Mouse (Mus musculus): Measurements from ENCODE around the gene Cchcr1. TPM values are rescaled to one million over a fixed set of nuclear protein-coding genes. Genes with fewer than 3 reads are reported as not detected.

Gene Cchcr1
- total and polyA plus RNA-seq, 3 experiments = 12.5 to 18.7 (median 13.3) TPM

DNA sequence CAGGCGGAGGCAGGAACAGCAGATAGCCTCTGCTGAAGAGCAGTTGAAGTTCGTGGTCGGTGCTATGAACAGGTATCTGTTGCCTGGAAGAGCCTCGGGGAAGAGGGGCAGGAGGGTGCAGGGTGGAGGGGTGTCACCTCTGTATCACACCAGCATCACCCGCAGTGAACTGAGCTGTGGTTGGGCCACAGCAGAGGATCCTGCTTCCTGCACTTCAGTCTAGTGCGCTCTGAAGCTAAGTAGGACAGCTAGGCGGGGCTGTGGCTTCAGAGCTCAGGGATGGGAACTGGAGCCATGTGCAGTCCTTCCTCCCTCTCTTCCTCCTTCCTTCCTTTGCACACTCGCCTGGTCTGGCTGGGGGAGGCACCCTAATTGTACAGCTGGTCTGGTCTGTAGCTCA, 9.7 kb downstream of the Cchcr1 start:
- Histone ChIP-seq H3K36me3 (replicated peaks) (peaks cover 91% of the 10 kb centered on the region), H3K4me3 (ENCODE audit: low read depth, low read length) (no peak overlapping the region), H3K4me1 (ENCODE audit: insufficient read depth, low read depth, low read length) (no peaks in the 10 kb centered on the region), H3K9me3 (replicated peaks) (no peaks in the 10 kb centered on the region), H3K27me3 (ENCODE audit: insufficient read depth, low read length) (no peaks in the 10 kb centered on the region)
- ATAC-seq (ENCODE audit: extremely low read depth, insufficient number of reproducible peaks, low FRiP score, poor library complexity, severe bottlenecking) = no peak
- TF ChIP-seq TAL1 (conservative IDR thresholded peaks at IDR 0.05; ENCODE audit: low read depth, low read length) (no peak), GATA2 (IDR thresholded peaks at IDR 0.05; ENCODE audit: borderline replicate concordance, low read depth, low read length) (no peak), GATA1 (IDR thresholded peaks at IDR 0.05; ENCODE audit: borderline replicate concordance, low read length) (no peak), POLR2AphosphoS5 (IDR thresholded peaks at IDR 0.05; ENCODE audit: insufficient replicate concordance, low read depth, low read length) (no peak), CTCF (IDR thresholded peaks at IDR 0.05; ENCODE audit: low read depth, low read length) (no peak)
- no peak for DNase-seq (ENCODE audit: low spot score)

DNA sequence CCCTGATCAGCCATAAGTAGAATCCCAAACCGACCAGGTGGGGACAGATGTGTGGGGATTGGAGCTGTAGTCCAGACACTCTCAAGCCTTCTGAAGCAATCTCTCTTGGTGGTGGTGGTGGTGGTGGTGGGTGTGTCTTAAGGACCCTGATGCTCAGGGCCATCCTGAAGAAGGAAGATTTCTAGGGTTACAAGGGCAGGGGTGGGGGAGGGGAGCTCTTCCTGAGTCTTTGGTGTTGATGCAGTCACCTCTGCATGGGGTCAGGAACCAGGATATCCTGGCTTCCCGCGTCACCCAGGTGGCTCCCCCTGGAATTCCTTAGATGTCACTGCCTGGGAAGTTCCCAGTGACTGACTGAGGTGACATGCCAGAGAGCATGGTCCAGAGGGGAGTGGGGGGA, 15.5 kb downstream of the Cchcr1 start:
- Histone ChIP-seq H3K27me3 (ENCODE audit: insufficient read depth, low read length) (peaks cover 10% of the 10 kb centered on the region; the same call in 1 of the 2 replicates), H3K36me3 (replicated peaks) (peaks cover 40% of the 10 kb centered on the region), H3K9me3 (replicated peaks) (no peaks in the 10 kb centered on the region), H3K4me1 (ENCODE audit: insufficient read depth, low read depth, low read length) (peaks cover 2% of the 10 kb centered on the region; the same call in 1 of the 2 replicates), H3K4me3 (ENCODE audit: low read depth, low read length) (no peak overlapping the region)
- DNase-seq (ENCODE audit: low spot score) (no peak), ATAC-seq (ENCODE audit: extremely low read depth, insufficient number of reproducible peaks, low FRiP score, poor library complexity, severe bottlenecking) (no peak)
- TF ChIP-seq GATA1 (IDR thresholded peaks at IDR 0.05; ENCODE audit: borderline replicate concordance, low read length) = no peak
- no peak for TF ChIP-seq TAL1 (conservative IDR thresholded peaks at IDR 0.05; ENCODE audit: low read depth, low read length)
- TF ChIP-seq GATA2 (IDR thresholded peaks at IDR 0.05; ENCODE audit: borderline replicate concordance, low read depth, low read length) = no peak
- TF ChIP-seq CTCF (IDR thresholded peaks at IDR 0.05; ENCODE audit: low read depth, low read length) = no peak
- no peak for TF ChIP-seq POLR2AphosphoS5 (IDR thresholded peaks at IDR 0.05; ENCODE audit: insufficient replicate concordance, low read depth, low read length)

DNA sequence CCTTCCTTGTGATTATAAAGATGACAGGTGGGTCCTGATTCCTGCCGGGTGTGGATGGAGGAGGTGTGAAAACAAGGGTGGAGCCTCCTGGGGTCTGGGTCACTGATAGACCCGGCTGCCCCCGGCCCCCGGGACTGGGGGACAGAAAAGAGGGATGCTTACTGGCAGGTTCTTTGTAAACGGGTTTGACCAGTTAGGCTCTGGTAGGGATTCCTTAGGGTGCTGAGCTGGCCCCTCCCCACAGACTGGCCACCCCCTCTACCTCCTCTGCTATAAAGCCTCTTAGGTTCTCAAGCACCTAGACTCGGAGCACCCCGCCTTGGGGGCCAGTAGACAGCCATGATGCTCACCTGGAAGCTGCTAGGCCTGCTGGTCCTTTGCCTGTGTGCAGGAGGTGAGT, 16.0 kb downstream of the Cchcr1 start, which contains the start of gene Psors1c2:
Gene Psors1c2 (plus strand): TSS at position 301 of the 400 bp plus-strand sequence.
- ATAC-seq (ENCODE audit: extremely low read depth, insufficient number of reproducible peaks, low FRiP score, poor library complexity, severe bottlenecking) (no peak), DNase-seq (ENCODE audit: low spot score) (no peak)
- H3K9me3 ChIP-seq (replicated peaks) = no peaks in the 10 kb centered on the region
- TF ChIP-seq GATA2 (IDR thresholded peaks at IDR 0.05; ENCODE audit: borderline replicate concordance, low read depth, low read length) (no peak), GATA1 (IDR thresholded peaks at IDR 0.05; ENCODE audit: borderline replicate concordance, low read length) (no peak), CTCF (IDR thresholded peaks at IDR 0.05; ENCODE audit: low read depth, low read length) (no peak), TAL1 (conservative IDR thresholded peaks at IDR 0.05; ENCODE audit: low read depth, low read length) (no peak), POLR2AphosphoS5 (IDR thresholded peaks at IDR 0.05; ENCODE audit: insufficient replicate concordance, low read depth, low read length) (no peak)
- H3K4me3 ChIP-seq (ENCODE audit: low read depth, low read length) = no peak within 1 kb of the TSS
- peaks cover 12% of the 10 kb centered on the region; the same call in 1 of the 2 replicates for H3K27me3 ChIP-seq (ENCODE audit: insufficient read depth, low read length)
- H3K36me3 ChIP-seq (replicated peaks) = peaks cover 35% of the 10 kb centered on the region
- H3K4me1 ChIP-seq (ENCODE audit: insufficient read depth, low read depth, low read length) = peaks cover 2% of the 10 kb centered on the region; the same call in 1 of the 2 replicates

DNA sequence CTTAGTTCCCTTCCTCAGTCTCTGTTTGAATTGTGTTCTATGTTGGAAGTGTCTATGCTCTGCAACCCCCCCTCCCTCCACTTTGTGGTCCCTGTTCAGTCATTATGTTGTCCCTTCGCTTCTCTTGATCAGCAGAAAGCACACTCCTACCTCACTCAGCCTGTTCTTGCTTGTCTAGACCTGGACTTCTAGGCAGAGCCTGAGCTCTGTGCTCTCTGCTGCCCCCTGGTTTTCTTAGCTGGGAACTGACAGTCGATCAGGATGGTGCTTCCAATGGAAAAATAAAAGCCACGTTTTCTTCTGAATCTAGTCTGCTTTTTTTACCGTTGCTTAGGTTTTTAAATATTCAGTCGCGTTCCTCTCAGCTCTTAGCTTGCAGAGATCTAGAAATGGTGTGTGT, 17.4 kb downstream of the Cchcr1 start:
- peaks cover 2% of the 10 kb centered on the region; the same call in 1 of the 2 replicates for H3K4me1 ChIP-seq (ENCODE audit: insufficient read depth, low read depth, low read length)
- ATAC-seq (ENCODE audit: extremely low read depth, insufficient number of reproducible peaks, low FRiP score, poor library complexity, severe bottlenecking) = no peak

DNA sequence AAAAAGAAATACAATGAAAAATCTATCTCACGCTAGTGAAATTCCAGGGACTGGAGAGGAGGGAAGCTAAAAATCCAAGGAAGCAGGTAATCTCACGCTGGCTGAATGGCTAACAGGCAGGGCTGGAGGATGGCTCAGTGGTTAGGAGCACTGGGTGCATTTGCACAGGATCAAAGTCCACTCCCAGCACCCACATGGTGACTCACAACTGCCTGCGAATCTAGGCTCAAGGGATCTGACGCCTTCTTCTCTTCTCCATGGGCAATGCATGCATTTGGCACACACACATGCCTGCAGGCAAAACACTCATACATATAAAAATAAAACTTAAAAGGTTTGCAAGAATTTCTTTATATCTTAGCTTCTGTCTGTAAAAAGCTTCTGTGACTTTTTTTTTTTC, 20.5 kb downstream of the Cchcr1 start:
- DNase-seq (ENCODE audit: low spot score) (no peak), ATAC-seq (ENCODE audit: extremely low read depth, insufficient number of reproducible peaks, low FRiP score, poor library complexity, severe bottlenecking) (no peak)
- H3K4me1 ChIP-seq (ENCODE audit: insufficient read depth, low read depth, low read length) = peaks cover 2% of the 10 kb centered on the region; the same call in 1 of the 2 replicates
- H3K4me3 ChIP-seq (ENCODE audit: low read depth, low read length) = no peak overlapping the region
- no peaks in the 10 kb centered on the region for H3K9me3 ChIP-seq (replicated peaks)
- H3K27me3 ChIP-seq (ENCODE audit: insufficient read depth, low read length) = peaks cover 18% of the 10 kb centered on the region
- TF ChIP-seq TAL1 (conservative IDR thresholded peaks at IDR 0.05; ENCODE audit: low read depth, low read length) = no peak
- TF ChIP-seq GATA1 (IDR thresholded peaks at IDR 0.05; ENCODE audit: borderline replicate concordance, low read length) = no peak
- TF ChIP-seq CTCF (IDR thresholded peaks at IDR 0.05; ENCODE audit: low read depth, low read length) = no peak
- TF ChIP-seq POLR2AphosphoS5 (IDR thresholded peaks at IDR 0.05; ENCODE audit: insufficient replicate concordance, low read depth, low read length) = no peak
- no peaks in the 10 kb centered on the region for H3K36me3 ChIP-seq (replicated peaks)

More for the DNA sequence above, 17.4 kb downstream of the Cchcr1 start:
- Histone ChIP-seq H3K9me3 (replicated peaks) (no peaks in the 10 kb centered on the region), H3K36me3 (replicated peaks) (peaks cover 20% of the 10 kb centered on the region), H3K27me3 (ENCODE audit: insufficient read depth, low read length) (peaks cover 13% of the 10 kb centered on the region), H3K4me3 (ENCODE audit: low read depth, low read length) (no peak overlapping the region)
- DNase-seq (ENCODE audit: low spot score) = peak; percentile 57
- peak; percentile 66 for TF ChIP-seq CTCF (IDR thresholded peaks at IDR 0.05; ENCODE audit: low read depth, low read length)
- no peak for TF ChIP-seq GATA2 (IDR thresholded peaks at IDR 0.05; ENCODE audit: borderline replicate concordance, low read depth, low read length)

DNA sequence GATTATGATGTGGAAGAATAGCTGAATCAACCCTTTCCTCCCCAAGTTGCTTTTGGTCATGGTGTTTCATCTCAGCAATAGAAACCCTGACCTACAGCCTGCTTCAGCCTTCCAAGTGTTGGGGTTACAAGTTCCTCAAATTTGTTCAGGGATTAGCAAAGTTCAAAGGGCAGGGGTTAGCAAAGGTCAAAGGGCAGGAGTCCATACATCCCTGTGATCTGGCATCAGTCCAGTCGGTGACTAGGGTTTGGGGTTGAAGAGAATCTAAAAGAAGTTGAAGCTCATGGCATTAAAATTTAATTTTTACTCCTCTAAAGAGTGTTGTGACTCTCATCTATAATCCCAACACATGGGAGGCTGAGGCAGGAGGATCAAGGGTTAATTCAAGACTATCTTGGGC, 21.6 kb downstream of the Cchcr1 start:
- Histone ChIP-seq H3K4me1 (ENCODE audit: insufficient read depth, low read depth, low read length) (peaks cover 2% of the 10 kb centered on the region; the same call in 1 of the 2 replicates), H3K9me3 (replicated peaks) (no peaks in the 10 kb centered on the region), H3K36me3 (replicated peaks) (no peaks in the 10 kb centered on the region), H3K4me3 (ENCODE audit: low read depth, low read length) (no peak overlapping the region), H3K27me3 (ENCODE audit: insufficient read depth, low read length) (peaks cover 16% of the 10 kb centered on the region)
- ATAC-seq (ENCODE audit: extremely low read depth, insufficient number of reproducible peaks, low FRiP score, poor library complexity, severe bottlenecking) = no peak
- DNase-seq (ENCODE audit: low spot score) = no peak
- no peak for TF ChIP-seq CTCF (IDR thresholded peaks at IDR 0.05; ENCODE audit: low read depth, low read length)

DNA sequence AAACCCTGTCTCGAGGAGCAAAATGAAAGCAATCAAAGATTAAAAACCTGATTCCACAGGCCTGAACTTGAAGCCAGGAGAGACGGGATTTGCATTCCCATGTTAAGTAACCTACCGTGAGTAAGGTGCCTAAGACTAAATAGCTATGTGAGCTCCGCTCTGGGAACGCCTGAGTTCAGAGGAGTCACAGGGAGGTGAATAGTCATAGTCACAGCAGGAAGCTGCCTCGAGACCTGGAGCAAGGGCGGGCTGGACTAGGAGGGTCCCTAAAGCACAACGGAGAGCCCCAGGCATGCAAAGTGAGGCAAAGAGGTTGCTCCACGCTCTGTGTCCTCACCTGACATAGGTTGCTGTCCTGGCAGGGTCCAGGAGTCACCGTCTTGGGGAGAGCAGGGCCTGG, 22.6 kb downstream of the Cchcr1 start:
- no peak for DNase-seq (ENCODE audit: low spot score)
- no peak for ATAC-seq (ENCODE audit: extremely low read depth, insufficient number of reproducible peaks, low FRiP score, poor library complexity, severe bottlenecking)
- no peak for TF ChIP-seq TAL1 (conservative IDR thresholded peaks at IDR 0.05; ENCODE audit: low read depth, low read length)
- no peak for TF ChIP-seq GATA2 (IDR thresholded peaks at IDR 0.05; ENCODE audit: borderline replicate concordance, low read depth, low read length)
- no peak for TF ChIP-seq GATA1 (IDR thresholded peaks at IDR 0.05; ENCODE audit: borderline replicate concordance, low read length)
- TF ChIP-seq POLR2AphosphoS5 (IDR thresholded peaks at IDR 0.05; ENCODE audit: insufficient replicate concordance, low read depth, low read length) = no peak
- no peak for TF ChIP-seq CTCF (IDR thresholded peaks at IDR 0.05; ENCODE audit: low read depth, low read length)
- H3K9me3 ChIP-seq (replicated peaks) = no peaks in the 10 kb centered on the region
- H3K36me3 ChIP-seq (replicated peaks) = no peaks in the 10 kb centered on the region
- H3K27me3 ChIP-seq (ENCODE audit: insufficient read depth, low read length) = peaks cover 13% of the 10 kb centered on the region
- no peak overlapping the region for H3K4me3 ChIP-seq (ENCODE audit: low read depth, low read length)
- no peaks in the 10 kb centered on the region; the same call in 1 of the 2 replicates for H3K4me1 ChIP-seq (ENCODE audit: insufficient read depth, low read depth, low read length)
